Mouse (Mus musculus): Measurements from ENCODE around the gene Hrct1.
A peak's percentile ranks its signal among the peaks of the same experiment; 100 is the strongest.

Hrct1 gene

GRCm38 (mm10) chr4:43727718-43728575 is 959 bp downstream of the Hrct1 start:
- DNase-seq (ENCODE audit: low spot score in 2 of 2): no peak

DNA sequence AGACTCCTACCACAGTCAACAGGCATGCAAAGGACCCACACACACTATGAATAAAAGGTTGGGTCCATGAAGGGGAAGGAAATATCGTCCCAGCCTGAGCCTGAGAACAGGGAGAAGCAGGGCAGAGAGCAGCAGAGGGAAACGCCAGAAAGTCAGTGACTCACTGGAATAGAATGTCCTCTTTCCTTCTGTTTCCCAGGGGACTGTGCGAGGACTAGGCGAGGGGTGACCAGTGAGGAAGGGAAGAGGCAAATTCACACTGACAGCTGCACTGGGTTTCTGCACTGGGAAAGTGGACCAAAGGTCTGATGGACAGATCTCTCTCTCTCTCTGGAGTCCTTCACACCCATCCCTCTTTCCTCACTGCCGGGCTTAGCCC is 1.6 kb downstream of the Hrct1 start:
- peak; percentile 92 to 96 for DNase-seq (ENCODE audit: low spot score in 2 of 2)

GRCm38 (mm10) chr4:43729126-43729525 is 2.1 kb downstream of the Hrct1 start:
- peak in 1 of 2 experiments; percentile 41 for DNase-seq (ENCODE audit: low spot score in 2 of 2)

- peak; percentile 89 to 94 for DNase-seq (ENCODE audit: low spot score in 2 of 2)
Observed at GRCm38 (mm10) chr4:43729794-43730550, 3.0 kb downstream of the Hrct1 start, which contains the start of gene Spaar. Spaar (plus strand) TSS chr4:43730034.

DNA sequence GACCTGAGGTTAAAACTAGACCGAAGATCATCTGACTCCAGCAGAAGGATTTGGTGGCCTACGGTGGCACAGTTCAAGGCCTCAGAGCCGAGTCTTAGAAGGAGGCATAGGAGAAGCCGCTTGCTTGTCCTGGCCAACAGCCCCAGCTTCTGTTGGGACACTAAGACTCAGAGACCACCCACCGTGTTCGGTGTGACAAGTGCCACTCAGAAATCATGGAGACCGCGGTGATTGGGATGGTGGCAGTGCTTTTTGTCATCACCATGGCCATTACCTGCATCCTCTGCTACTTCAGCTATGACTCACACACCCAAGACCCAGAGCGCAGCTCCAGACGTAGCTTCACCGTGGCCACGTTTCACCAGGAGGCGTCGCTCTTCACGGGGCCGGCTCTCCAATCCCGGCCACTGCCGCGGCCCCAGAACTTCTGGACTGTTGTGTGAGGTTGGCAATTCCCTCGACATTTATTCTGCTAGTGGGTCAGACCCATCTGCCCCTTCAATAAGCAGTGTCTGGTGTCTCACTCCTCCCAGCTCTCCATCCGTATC is 3.8 kb downstream of the Hrct1 start:
- DNase-seq (ENCODE audit: low spot score in 2 of 2): peak; percentile 32 to 55

DNA sequence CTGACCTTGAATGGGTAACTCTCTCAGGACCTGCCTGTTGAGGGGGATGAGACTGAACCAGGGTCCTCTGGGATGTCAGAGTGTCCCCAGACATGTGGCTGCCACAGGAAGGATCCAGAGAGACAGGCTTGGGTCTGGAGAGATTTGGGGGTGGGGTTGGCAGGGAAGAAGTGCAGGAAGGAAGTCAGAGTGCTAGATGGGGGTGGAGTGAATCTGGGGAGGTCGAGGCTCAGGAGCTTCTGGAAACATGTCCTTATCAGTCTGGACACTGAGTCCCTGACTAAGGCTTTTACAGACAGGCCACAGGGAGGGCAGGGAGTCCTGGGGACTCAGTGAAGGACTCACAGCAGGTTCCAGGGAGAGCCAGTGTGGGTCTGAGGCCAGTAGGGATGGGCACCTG is 5.2 kb downstream of the Hrct1 start:
- DNase-seq (ENCODE audit: low spot score in 2 of 2): peak; percentile 46 to 47

DNA sequence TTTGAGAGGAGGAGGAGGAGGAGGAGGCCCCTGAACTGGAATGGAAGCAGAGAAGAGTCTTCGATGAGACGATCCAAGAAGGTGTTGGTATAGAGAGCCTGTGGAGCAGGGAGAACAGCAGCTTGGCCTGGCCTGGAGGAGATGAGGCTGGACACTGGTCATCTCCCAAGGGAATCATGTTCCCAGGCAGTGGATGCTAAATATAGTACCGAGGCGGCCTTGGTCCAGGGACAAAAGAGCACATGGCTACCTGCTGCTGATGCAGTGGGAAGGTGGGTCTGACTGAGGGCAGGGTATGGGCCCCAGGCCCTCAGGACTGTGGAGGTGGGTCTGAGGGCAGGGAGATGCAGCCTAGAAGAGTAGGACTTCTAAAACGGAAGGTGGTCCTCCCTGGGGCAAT is 6.2 kb downstream of the Hrct1 start:
- peak; percentile 39 to 54 for DNase-seq (ENCODE audit: low spot score in 2 of 2)

DNA sequence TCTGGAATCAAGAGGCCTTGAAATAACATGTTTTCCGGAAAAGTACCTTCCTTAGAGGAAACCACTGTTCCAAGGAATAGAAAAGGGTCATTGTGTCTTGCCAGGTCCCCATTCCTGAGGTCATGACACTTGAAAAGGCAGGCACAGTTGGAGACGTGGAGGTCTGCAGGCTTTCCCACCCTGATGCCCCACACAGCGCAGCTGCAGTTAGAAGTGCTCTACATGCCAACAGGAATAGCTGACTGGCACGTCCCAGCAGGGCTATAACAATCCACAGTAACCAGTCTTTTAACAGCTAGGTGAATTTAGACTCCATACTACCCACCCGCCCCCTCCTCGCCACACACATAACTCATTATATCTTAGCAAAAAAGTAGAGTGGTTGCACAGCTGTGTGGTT is 10.2 kb downstream of the Hrct1 start:
- DNase-seq (ENCODE audit: low spot score in 2 of 2): no peak

- no peak for DNase-seq (ENCODE audit: low spot score in 2 of 2)
Observed at GRCm38 (mm10) chr4:43738989-43739674, 12.1 kb downstream of the Hrct1 start.

GRCm38 (mm10) chr4:43741526-43741925 is 14.5 kb downstream of the Hrct1 start:
- DNase-seq (ENCODE audit: low spot score in 2 of 2): no peak

DNA sequence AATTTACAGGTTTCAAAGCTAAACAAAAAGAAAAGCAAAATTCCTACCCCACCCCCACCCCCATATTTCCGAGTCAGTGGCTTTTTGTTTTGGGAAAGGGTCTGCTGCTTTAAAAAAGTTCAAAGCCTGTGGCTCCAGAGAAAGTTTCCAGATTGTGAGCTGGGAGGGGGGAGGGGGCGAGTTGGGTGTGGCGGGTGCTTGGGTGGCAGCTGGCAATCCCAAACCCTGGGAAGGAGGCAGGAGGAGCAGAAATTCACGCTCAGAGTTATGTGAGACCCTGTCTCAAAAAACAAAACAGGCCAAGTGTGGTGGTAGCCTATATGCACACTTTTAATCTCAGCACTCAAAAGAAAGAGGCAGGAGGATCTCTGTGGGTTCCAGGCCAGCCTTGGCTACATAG is 15.6 kb downstream of the Hrct1 start:
- no peak for DNase-seq (ENCODE audit: low spot score in 2 of 2)

- no peak for DNase-seq (ENCODE audit: low spot score in 2 of 2)
Observed at GRCm38 (mm10) chr4:43743099-43743498, 16.1 kb downstream of the Hrct1 start.

DNA sequence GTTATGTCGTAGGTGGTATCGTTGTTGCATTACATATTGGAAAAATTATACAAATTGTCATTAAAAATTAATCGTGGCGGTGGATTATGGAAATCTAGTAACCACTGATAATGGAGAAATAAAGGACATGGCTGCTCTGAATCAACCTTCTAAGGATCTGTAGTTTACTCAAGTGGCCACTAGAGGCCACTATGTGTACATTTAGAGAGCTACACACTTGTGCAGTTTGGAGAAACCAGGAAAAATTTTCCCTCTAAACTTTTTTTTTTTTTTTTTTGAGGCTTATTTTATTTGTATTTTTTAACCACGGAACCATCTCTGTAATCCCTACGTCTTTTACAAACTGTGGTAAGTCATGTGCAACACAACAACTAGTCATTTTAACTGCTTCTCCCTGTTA is 18.2 kb downstream of the Hrct1 start:
- DNase-seq (ENCODE audit: low spot score in 2 of 2): peak in 1 of 2 experiments; percentile 42

DNA sequence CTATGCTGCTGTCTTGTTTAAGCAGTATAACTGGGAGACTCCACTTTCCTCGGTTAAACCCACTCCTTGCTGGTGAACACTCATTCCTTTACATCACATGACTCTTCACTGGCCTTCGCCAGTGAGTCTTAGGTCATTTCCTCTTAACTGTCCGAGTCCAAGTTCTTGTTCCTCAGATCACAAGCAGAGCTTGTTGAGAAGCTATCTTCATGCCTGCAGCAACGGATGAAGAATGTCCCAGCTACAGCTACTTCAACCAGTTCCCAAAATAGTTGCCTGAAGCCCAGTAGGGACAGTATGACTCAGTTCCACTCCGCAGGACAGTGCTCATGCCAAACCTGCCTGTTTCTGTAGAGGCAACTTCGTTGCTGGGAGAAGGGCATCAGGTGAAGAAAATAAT is 30.2 kb downstream of the Hrct1 start:
- peak; percentile 51 to 73 for DNase-seq (ENCODE audit: low spot score in 2 of 2)

GRCm38 (mm10) chr4:43759571-43760418 is 32.8 kb downstream of the Hrct1 start:
- DNase-seq (ENCODE audit: low spot score in 2 of 2): peak; percentile 52 to 54

DNA sequence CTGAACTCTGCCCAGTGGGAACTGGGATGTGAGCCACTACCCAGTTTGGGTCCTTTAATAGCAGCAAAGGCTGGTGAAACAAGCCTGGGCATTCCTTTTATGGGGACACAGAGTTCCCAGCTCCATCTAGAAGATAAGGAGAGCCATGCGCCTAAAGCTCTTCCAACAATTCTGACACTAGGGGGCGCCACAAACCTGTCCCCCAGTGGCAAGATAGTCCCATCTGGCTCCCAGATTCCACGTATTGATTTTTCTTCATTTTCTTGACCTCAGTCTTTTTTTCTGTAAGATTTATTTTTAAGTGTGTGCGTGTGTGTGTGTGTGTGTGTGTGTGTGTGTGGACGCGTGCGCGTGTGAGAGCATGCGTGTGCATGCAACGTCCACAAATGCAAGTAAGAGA is 33.5 kb downstream of the Hrct1 start:
- no peak for DNase-seq (ENCODE audit: low spot score in 2 of 2)

GRCm38 (mm10) chr4:43761336-43761735 is 34.3 kb downstream of the Hrct1 start:
- DNase-seq (ENCODE audit: low spot score in 2 of 2): no peak

- peak in 1 of 2 experiments; percentile 61 for DNase-seq (ENCODE audit: low spot score in 2 of 2)
Observed at GRCm38 (mm10) chr4:43763410-43763809, 36.4 kb downstream of the Hrct1 start.

GRCm38 (mm10) chr4:43768341-43768740 is 41.4 kb downstream of the Hrct1 start:
- no peak for DNase-seq (ENCODE audit: low spot score in 2 of 2)

DNA sequence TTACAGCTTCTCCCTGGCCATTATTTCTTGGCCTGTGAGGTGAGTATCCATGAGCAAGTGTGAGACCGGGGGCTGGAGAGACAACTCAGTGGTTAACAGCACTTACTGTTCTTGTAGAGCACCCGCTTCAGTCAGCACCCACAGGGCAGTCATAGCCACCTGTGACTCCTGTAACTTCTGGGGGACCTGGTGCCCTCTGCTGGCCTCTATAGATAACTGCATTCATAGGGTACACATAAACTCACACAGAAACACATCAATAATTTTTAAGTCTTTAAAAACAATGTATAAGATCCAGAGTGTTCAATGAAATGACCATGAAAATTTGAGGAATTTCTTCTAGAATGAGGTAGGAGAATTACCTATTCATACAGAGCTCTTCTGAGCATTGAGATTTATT is 42.4 kb downstream of the Hrct1 start:
- DNase-seq (ENCODE audit: low spot score in 2 of 2): no peak

DNA sequence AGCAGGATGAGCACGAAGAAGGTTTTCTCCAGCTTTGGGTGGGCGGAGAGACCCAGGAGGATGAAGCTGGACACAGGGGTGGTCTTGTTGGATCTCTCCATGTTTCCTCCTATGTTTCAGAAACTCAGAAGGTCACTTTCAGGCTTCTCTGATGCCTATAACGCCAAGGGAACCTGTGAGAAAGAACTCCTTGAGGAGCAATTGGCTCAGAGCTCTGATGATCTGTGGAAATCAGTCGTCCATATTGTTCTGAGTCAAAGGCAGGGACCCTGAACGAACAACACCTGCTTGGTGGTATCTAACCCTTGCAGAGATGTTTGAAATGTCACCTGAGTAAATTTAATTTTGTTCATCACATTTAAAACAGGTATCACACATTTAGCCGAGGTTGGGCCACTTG is 43.9 kb downstream of the Hrct1 start, which contains the start of gene Olfr159:
Gene Olfr159, minus strand, starts transcription at position 101 of the 400 bp plus-strand sequence.
- DNase-seq (ENCODE audit: low spot score in 2 of 2): no peak

All from heart, adult 9 months (tissue).